Mouse (Mus musculus): ENCODE measurements at regions not wholly inside any gene's neighbourhood (a gene's known extent, or its start where the extent isn't known, plus 50 kb on each side); places are given as distances from the start of the nearest gene placed in this dataset.

DNA sequence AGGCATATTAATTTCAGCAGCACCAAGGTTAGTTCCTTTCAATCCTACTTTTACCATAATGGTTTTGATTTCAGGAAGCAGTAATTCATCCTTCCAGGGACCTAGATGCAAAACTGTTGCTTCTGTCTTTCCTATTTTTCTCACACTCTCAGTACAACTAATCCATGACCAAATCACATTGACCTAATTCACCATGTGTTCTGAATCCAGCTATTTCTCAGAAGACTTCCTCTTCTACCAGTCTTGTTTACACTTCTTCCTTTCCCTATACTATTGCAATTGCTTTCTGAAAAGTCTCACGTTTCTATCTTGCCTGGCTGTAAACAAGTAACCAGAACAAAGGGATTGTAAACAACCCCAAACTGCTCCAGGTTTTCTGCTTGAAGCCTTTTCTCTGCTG is 1085.0 kb downstream of the Car8 start:
- no peak overlapping the region for H3K27ac ChIP-seq
- H3K4me3 ChIP-seq = no peak overlapping the region
- no peaks in the 10 kb centered on the region for H3K36me3 ChIP-seq
- H3K9me3 ChIP-seq = no peaks in the 10 kb centered on the region
- no peaks in the 10 kb centered on the region for H3K27me3 ChIP-seq
- 12% methylated on average over 1 of the region's 1 CpGs for WGBS
- H3K4me2 ChIP-seq (replicated peaks) = no peak overlapping the region
- H3K4me1 ChIP-seq = no peaks in the 10 kb centered on the region
- ATAC-seq (ENCODE audit: insufficient number of reproducible peaks, insufficient read depth, low FRiP score, low TSS enrichment) = no peak
- H3K9ac ChIP-seq = no peak overlapping the region

DNA sequence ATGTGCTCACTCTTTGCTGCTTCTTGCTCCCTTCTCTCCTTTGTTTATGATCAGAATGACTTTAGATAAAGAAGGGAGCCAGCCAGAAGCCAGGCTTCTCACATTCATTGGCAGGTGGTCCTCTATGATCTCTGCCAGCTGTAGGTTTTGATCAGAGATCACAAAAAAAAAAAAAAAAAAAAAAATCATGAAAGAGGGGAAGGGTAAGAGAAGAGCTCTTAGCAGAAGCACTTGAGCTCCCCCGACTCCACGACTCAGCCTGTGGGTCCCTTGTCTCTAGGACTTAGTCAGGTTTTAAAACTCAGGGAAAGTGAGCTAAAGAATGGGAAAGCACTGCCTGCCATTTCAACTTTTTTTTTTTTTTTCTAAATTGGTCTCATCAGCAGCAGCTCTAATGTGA is 1093.1 kb downstream of the Car8 start:
- Histone ChIP-seq H3K4me1 (no peaks in the 10 kb centered on the region), H3K9ac (no peak overlapping the region)

DNA sequence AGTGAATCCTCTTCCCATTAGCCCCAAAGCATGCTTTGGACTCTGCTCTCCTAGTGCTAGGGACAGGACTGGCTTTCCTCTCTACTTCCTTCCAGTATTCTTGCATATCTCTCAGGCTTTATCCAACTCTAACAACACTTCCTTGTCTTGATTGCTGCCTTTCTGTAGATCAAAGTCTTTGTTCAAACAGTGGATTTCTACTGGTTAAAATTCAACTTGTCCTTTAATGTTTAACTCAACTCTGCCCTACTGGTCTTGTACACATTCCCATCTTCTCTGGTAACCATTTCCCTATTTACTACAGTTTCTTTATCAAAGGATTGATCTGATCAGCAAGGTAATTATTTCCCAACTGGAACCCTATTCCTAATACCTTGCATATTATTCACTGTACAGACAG is 1094.6 kb downstream of the Car8 start:
- no peak for ATAC-seq (ENCODE audit: insufficient number of reproducible peaks, insufficient read depth, low FRiP score, low TSS enrichment)
- H3K4me1 ChIP-seq = no peaks in the 10 kb centered on the region
- H3K9me3 ChIP-seq = no peaks in the 10 kb centered on the region
- no peaks in the 10 kb centered on the region for H3K36me3 ChIP-seq
- no peaks in the 10 kb centered on the region for H3K27me3 ChIP-seq
- no peak overlapping the region for H3K4me3 ChIP-seq
- no peak overlapping the region for H3K4me2 ChIP-seq (replicated peaks)
- H3K27ac ChIP-seq = no peak overlapping the region
- no peak overlapping the region for H3K9ac ChIP-seq

More for the DNA sequence above, 1093.1 kb downstream of the Car8 start:
- no peak for ATAC-seq (ENCODE audit: insufficient number of reproducible peaks, insufficient read depth, low FRiP score, low TSS enrichment)
- Histone ChIP-seq H3K27me3 (no peaks in the 10 kb centered on the region), H3K36me3 (no peaks in the 10 kb centered on the region), H3K27ac (no peak overlapping the region), H3K9me3 (no peaks in the 10 kb centered on the region), H3K4me2 (replicated peaks) (no peak overlapping the region), H3K4me3 (no peak overlapping the region)
- 58% methylated on average over 2 of the region's 2 CpGs for WGBS

DNA sequence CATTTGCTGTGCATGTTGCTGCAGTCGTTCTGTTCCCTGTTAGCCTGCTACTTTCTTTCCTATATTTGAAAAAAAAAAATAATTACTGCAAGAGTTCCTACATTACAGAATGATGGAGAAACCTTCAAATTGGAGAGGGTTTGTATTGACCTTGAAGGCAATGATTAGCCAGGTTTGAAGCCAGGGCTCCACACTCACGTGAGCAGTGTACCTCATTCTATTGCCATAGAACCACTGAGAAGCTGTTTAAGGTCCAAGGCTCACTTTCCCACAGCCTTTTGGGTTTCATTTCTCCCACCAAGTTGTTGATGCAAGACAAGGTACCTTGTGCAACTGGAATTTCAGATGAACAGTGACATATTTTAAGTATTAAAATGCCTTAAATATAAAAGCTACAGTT is 1095.2 kb downstream of the Car8 start:
- whole genome bisulfite sequencing = 83% methylated on average over 2 of the region's 2 CpGs
- no peak for ATAC-seq (ENCODE audit: insufficient number of reproducible peaks, insufficient read depth, low FRiP score, low TSS enrichment)

DNA sequence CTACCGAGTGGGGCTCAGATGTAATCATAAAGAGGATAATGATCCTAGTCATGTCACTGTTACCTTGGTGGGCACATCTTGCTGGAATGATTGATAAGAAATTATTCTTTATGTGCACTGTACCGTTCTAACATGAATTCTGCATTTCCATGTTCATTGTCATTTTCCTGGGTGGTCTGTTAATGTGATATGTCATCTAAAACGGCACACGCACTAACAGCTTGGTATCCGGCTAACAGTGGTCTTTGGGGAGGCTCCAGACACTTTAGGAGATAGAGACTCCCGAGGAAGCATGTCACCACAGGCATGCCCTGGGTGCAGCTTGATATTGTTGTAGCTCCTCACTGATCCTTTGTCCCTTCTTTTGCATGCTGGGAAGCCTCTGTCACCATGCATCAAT is 1096.1 kb downstream of the Car8 start:
- H3K9me3 ChIP-seq = no peaks in the 10 kb centered on the region
- H3K4me3 ChIP-seq = no peak overlapping the region
- no peaks in the 10 kb centered on the region for H3K36me3 ChIP-seq
- ATAC-seq (ENCODE audit: insufficient number of reproducible peaks, insufficient read depth, low FRiP score, low TSS enrichment) = no peak
- 75% methylated on average over 6 of the region's 6 CpGs for WGBS
- H3K9ac ChIP-seq = no peak overlapping the region
- no peak overlapping the region for H3K4me2 ChIP-seq (replicated peaks)
- H3K4me1 ChIP-seq = no peaks in the 10 kb centered on the region
- no peak overlapping the region for H3K27ac ChIP-seq
- H3K27me3 ChIP-seq = no peaks in the 10 kb centered on the region

More for the DNA sequence above, 1095.2 kb downstream of the Car8 start:
- H3K4me1 ChIP-seq = no peaks in the 10 kb centered on the region
- H3K9ac ChIP-seq = no peak overlapping the region
- no peak overlapping the region for H3K4me3 ChIP-seq
- no peak overlapping the region for H3K4me2 ChIP-seq (replicated peaks)
- H3K27ac ChIP-seq = no peak overlapping the region
- no peaks in the 10 kb centered on the region for H3K36me3 ChIP-seq
- H3K9me3 ChIP-seq = no peaks in the 10 kb centered on the region
- H3K27me3 ChIP-seq = no peaks in the 10 kb centered on the region

DNA sequence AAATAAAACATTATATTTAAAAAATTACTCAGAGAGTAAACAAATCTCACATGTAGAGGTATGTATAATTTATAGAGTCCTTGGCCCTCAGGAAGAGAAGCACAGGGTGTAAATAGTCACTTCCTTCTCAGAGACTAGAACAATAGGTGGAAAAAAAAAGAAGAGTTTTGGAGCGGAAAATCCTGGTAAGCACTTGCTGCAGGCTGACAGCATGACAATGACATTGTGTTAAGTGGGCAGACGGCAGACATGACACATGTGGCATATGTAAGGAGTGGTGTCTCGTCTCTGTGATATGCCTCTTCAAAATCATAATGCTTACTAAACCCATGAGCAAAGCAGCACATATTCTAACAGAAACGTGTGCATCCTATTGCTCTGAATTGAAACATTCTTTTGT is 1126.7 kb downstream of the Car8 start:
- no peak overlapping the region for H3K9ac ChIP-seq
- H3K4me2 ChIP-seq (replicated peaks) = no peak overlapping the region
- no peaks in the 10 kb centered on the region for H3K36me3 ChIP-seq
- no peak overlapping the region for H3K4me3 ChIP-seq
- H3K27ac ChIP-seq = no peak overlapping the region
- no peaks in the 10 kb centered on the region for H3K9me3 ChIP-seq
- 62% methylated on average over 4 of the region's 4 CpGs for WGBS
- no peak for ATAC-seq (ENCODE audit: insufficient number of reproducible peaks, insufficient read depth, low FRiP score, low TSS enrichment)
- H3K4me1 ChIP-seq = no peaks in the 10 kb centered on the region
- no peaks in the 10 kb centered on the region for H3K27me3 ChIP-seq

DNA sequence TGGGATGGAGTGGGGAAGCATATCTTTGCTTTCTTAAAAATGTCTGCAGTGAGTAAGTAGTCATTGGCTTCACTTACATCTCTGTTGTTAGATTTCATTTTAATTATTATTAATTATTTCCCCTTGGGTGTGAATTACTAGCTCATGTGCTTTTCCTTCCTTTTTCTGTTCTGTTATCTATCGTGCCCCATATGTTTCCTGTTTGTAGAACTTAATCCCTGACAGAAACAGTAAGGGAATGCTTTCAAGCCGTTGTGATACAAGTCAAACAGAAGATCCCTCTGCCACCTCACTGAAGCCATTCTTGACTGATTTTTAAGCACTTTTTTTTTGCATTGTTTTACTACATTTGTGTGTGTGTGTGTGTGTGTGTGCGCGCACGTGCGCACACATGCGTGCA is 1145.9 kb downstream of the Car8 start:
- Histone ChIP-seq H3K27me3 (no peaks in the 10 kb centered on the region), H3K4me2 (replicated peaks) (no peak overlapping the region)
- WGBS = 78% methylated on average over 7 of the region's 7 CpGs

DNA sequence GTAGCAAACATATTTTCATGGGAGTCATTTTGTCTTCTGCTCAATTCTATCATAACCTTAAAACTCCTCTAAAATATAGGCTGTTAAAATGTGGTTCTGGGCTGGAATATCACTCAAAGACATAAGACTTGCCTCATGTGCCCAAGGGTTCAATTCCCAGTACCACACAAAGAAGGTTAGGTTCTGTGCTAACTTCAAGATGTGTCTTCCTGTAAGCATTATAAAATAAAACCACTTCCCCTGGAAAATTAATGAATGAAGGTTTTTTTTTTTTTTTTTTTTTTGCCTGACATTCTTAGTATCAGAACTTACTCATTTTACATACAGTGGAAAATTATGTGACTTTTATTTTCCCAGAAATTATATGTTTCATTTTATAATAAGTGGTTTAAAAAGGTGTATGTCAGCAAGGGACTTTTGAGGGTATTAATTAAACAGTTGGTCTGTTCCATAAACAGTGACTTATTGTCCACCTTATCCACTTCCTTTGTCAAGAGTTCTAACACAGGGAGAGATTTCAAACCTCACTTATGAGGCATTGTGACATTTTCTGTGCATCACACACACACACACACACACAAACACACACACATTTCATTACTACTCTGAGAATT is 1147.5 kb downstream of the Car8 start:
- Histone ChIP-seq H3K9ac (no peak overlapping the region), H3K36me3 (no peaks in the 10 kb centered on the region), H3K4me3 (no peak overlapping the region), H3K4me1 (no peaks in the 10 kb centered on the region), H3K4me2 (replicated peaks) (no peak overlapping the region), H3K27ac (no peak overlapping the region), H3K27me3 (no peaks in the 10 kb centered on the region), H3K9me3 (no peaks in the 10 kb centered on the region)
- ATAC-seq (ENCODE audit: insufficient number of reproducible peaks, insufficient read depth, low FRiP score, low TSS enrichment) = no peak

More for the DNA sequence above, 1145.9 kb downstream of the Car8 start:
- Histone ChIP-seq H3K27ac (no peak overlapping the region), H3K4me1 (no peaks in the 10 kb centered on the region), H3K36me3 (no peaks in the 10 kb centered on the region), H3K4me3 (no peak overlapping the region), H3K9ac (no peak overlapping the region), H3K9me3 (no peaks in the 10 kb centered on the region)
- ATAC-seq (ENCODE audit: insufficient number of reproducible peaks, insufficient read depth, low FRiP score, low TSS enrichment) = no peak

Data from embryonic facial prominence, embryonic 12.5 days (tissue).